Mouse (Mus musculus) small intestine, adult 2 months (tissue): ENCODE measurements at regions not wholly inside any gene's neighbourhood (a gene's known extent, or its start where the extent isn't known, plus 50 kb on each side); places are given as distances from the start of the nearest gene placed in this dataset.

Experiments
- CTCF ChIP-seq: fragments of 200-500 bp; IDR thresholded peaks from 2 replicates; pipeline ENCODE4 v1.5.1; 2012; ENCODE audit warnings: low read depth, mild to moderate bottlenecking, control low read depth, inconsistent platforms, low read length, moderate library complexity, mixed read lengths; ENCODE audit not compliant: insufficient replicate concordance, insufficient read length; ENCODE audit errors: extremely low read depth
- POLR2A ChIP-seq: fragments of 200-500 bp; IDR thresholded peaks from 2 replicates; pipeline ENCODE4 v1.6.1; 2012; ENCODE audit warnings: low read depth, mild to moderate bottlenecking, control low read depth, inconsistent platforms, low read length, moderate library complexity

DNA sequence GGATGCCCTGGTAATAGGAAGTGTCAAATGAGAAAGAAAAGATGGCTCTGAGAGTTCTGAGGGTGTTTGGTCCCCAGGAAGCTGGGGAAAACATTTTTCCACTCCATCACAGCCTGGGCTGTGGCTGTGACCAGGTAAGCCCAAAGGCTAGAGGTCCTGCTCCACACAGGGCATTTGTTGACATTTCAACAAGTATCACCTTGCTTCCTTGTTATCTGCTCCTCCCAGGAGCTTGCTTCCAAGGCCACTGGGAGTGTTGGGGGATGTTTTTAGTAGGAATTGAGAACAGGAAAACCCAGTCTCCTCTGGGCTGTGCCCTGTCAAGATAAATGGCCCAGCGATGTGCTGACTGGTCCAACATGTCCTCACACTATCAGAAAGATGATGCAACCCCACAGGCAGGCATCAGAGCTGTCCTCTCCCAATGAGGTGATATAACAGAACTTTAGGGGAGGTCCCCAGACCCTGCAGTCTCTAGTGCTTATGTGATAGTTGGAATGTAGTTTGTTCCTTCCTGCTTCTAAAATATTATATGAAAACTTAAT lies 137.1 kb downstream of the Ets2 start:
- TF ChIP-seq POLR2A (no peak), CTCF (no peak)
